Mouse (Mus musculus) lung, postnatal 0 days (tissue): Measurements from ENCODE around the gene Pld5.

ENCODE experiments used
- CTCF ChIP-seq: IDR thresholded peaks from 2 replicates; pipeline ENCODE4 v1.5.1; 2016; ENCODE audit warnings: antibody characterized with exemption, mild to moderate bottlenecking
- EP300 ChIP-seq: IDR thresholded peaks from 2 replicates; pipeline ENCODE4 v1.6.1; 2016; ENCODE audit warnings: antibody characterized with exemption, mild to moderate bottlenecking, control low read depth

DNA sequence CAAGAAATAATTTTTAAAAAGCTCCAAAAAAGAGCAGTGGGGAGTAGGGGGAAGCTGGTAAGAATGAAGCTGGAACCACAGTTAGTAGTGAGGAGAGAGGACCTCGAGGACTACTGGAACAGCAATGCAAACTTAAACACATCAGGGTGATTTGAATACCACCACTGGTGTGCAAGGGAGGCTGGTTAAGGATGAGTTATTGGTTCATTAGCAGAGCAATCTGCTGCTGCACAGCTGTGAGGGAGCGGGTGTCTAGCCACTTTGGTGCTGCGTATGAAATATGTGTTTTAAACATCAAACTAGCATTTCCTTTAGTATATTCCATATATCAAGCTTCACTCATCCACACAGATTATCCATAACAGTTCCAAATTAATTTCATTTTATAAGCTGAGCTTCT, 256.6 kb downstream of the Pld5 start:
- TF ChIP-seq CTCF (no peak), EP300 (no peak)
